Mouse (Mus musculus) liver, adult 2 months (tissue): ENCODE results near the gene R3hdm2. TPM values are rescaled to one million over a fixed set of nuclear protein-coding genes. Genes with fewer than 3 reads are reported as not detected.

Experiments
- DNase-seq: peaks from one replicate; pipeline ENCODE4 v3.0.0-alpha.2; 2011; ENCODE audit warnings: low read depth, low spot score; ENCODE audit errors: extremely low read depth
- H3K27ac ChIP-seq: fragments of 200-500 bp; replicated peaks from 2 replicates; pipeline ENCODE4 v1.5.1; 2012; ENCODE audit warnings: low read depth, mild to moderate bottlenecking, control low read depth, inconsistent platforms, low read length; ENCODE audit not compliant: insufficient read depth
- H3K27me3 ChIP-seq: fragments of 200-500 bp; 2 replicates; pipeline ENCODE4 v1.6.1; 2012; ENCODE audit warnings: mild to moderate bottlenecking, moderate library complexity, low read length, inconsistent platforms; ENCODE audit not compliant: control insufficient read depth, insufficient read depth
- H3K36me3 ChIP-seq: fragments of 200-500 bp; 2 replicates; pipeline ENCODE4 v1.6.1; 2012; ENCODE audit warnings: low read length, inconsistent platforms; ENCODE audit not compliant: control insufficient read depth, insufficient read depth
- H3K4me1 ChIP-seq: fragments of 200-500 bp; 2 replicates; pipeline ENCODE4 v1.6.1; 2011; ENCODE audit warnings: low read length; ENCODE audit not compliant: control insufficient read depth, insufficient read depth
- H3K4me3 ChIP-seq: fragments of 200-500 bp; 2 replicates; pipeline ENCODE4 v1.5.1; 2011; ENCODE audit warnings: low read depth, mild to moderate bottlenecking, control low read depth, low read length, moderate library complexity; ENCODE audit not compliant: insufficient read depth
- H3K79me2 ChIP-seq: fragments of 200-500 bp; 2 replicates; pipeline ENCODE4 v1.6.1; 2012; ENCODE audit warnings: inconsistent platforms, mild to moderate bottlenecking, low read length, moderate library complexity; ENCODE audit not compliant: control insufficient read depth, insufficient read depth
- H3K9ac ChIP-seq: fragments of 200-500 bp; 2 replicates; pipeline ENCODE4 v1.6.1; 2012; ENCODE audit warnings: low read depth, mild to moderate bottlenecking, control low read depth, inconsistent platforms, low read length
- CTCF ChIP-seq: fragments of 200-500 bp; IDR thresholded peaks from 2 replicates; pipeline ENCODE4 v1.5.1; 2011; ENCODE audit warnings: low read depth, low read length, control low read depth
- POLR2A ChIP-seq: fragments of 200-500 bp; IDR thresholded peaks from 2 replicates; pipeline ENCODE4 v1.6.1; 2011; ENCODE audit warnings: low read length, control low read depth; ENCODE audit not compliant: insufficient read depth; ENCODE audit errors: extremely low read depth
- WGBS: fragments of 180-500 bp; shearing (Covaris S2); methylation state at CpG from one replicate; pipeline ENCODE4 v1.1.7; 2018; 5-methylcytosine and 5-hydroxymethylcytosine counted together
- polyA plus RNA-seq: library from polyadenylated mRNA; depleted of rRNA; stranded (reverse); fragments of >200 nt; gene quantifications from 2 replicates; pipeline ENCODE4 v1.2.3, GENCODE M21; 2012
- total RNA-seq: library from RNA; depleted of rRNA; stranded (reverse); fragments of >200 nt; gene quantifications from 2 replicates; pipeline ENCODE4 v1.2.3, GENCODE M21; 2014

Gene R3hdm2
- total and polyA plus RNA-seq, 2 experiments = 15.8 to 66.9 TPM

DNA sequence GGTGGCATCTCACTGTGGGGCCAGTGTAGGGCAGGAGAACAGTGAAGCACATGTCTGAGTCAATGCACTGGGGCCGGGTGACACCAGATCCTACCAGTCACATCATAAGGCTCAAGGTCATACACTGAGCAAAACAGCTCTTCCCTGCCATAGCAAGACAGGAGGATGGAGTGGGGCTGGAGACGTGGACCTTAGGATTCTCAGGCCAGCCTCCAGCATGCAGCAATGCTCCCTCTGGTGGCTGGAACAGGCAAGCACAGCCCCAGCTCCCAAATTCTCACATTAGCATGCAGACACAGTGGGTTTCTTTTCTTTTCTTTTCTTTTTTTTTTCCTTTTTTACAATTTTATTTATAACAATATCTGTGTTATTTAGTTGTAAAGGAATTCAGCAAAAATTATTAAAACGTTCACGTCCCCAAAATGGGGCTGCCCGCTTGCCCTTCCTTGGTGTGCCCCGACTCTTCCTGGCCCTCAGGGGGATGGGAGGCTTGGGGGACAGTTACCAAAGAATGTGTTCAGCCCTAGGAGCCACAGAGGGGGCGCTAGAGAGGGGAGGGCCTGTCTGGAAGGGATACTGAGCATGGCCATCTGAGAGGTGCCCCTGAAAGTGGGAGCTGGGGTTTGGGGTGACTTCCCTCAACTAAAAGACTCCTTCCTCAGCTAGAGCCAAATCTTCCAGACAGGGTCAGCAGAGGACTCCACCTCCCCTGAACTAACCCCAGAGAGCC is 157.9 kb downstream of the R3hdm2 start:
- H3K27me3 ChIP-seq = peaks cover 13% of the 10 kb centered on the region
- TF ChIP-seq POLR2A = no peak
- TF ChIP-seq CTCF = peak; percentile 98
- peak; percentile 45 for DNase-seq
- no peak overlapping the region for H3K4me3 ChIP-seq
- H3K4me1 ChIP-seq = peaks cover 4% of the 10 kb centered on the region; the same call in 1 of the 2 replicates
- H3K36me3 ChIP-seq = peaks cover 25% of the 10 kb centered on the region
- no peak overlapping the region for H3K27ac ChIP-seq
- H3K79me2 ChIP-seq = no peaks in the 10 kb centered on the region
- H3K9ac ChIP-seq = no peak overlapping the region
- 37% methylated on average over 7 of the region's 7 CpGs for WGBS

- Histone ChIP-seq H3K79me2 (no peaks in the 10 kb centered on the region), H3K27me3 (no peaks in the 10 kb centered on the region), H3K4me1 (no peaks in the 10 kb centered on the region), H3K9ac (no peak overlapping the region), H3K4me3 (no peak overlapping the region), H3K36me3 (peaks cover 56% of the 10 kb centered on the region), H3K27ac (no peak overlapping the region)
- DNase-seq = no peak
- no peak for TF ChIP-seq CTCF
- TF ChIP-seq POLR2A = no peak
- 92% methylated on average over 8 of the region's 8 CpGs for WGBS
Measured at GRCm38 (mm10) chr10:127541510-127541909, 161.4 kb downstream of the R3hdm2 start.

- Histone ChIP-seq H3K4me1 (no peaks in the 10 kb centered on the region), H3K79me2 (no peaks in the 10 kb centered on the region), H3K27ac (no peak overlapping the region), H3K9ac (no peak overlapping the region), H3K4me3 (no peak overlapping the region), H3K27me3 (no peaks in the 10 kb centered on the region), H3K36me3 (peaks cover 62% of the 10 kb centered on the region)
- TF ChIP-seq POLR2A = no peak
- TF ChIP-seq CTCF = no peak
- 71% methylated on average over 13 of the region's 13 CpGs for WGBS
- no peak for DNase-seq
Measured at GRCm38 (mm10) chr10:127542084-127542483, 162.0 kb downstream of the R3hdm2 start.

GRCm38 (mm10) chr10:127542720-127543119 is 162.6 kb downstream of the R3hdm2 start:
- H3K36me3 ChIP-seq = peaks cover 67% of the 10 kb centered on the region

DNA sequence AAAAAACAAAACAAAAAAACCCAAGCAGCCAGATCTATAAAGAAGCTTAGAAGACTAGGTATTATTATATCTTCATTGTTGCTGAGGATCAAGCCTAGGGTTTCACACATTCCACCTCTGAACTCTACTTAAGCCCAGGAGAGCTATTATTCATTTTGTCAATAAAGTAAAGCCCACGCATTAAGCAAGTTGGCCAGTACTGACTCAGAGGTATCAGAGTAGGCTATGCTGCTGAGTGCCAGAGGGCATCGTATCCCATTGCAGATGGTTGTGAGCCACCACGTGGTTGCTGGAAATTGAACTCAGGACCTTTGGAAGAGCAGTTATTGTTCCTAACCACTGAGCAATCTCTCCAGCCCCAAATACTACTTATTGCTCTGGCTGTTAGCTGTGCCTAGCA is 163.8 kb downstream of the R3hdm2 start:
- Histone ChIP-seq H3K4me3 (no peak overlapping the region), H3K27ac (no peak overlapping the region), H3K27me3 (no peaks in the 10 kb centered on the region), H3K4me1 (no peaks in the 10 kb centered on the region), H3K79me2 (no peaks in the 10 kb centered on the region), H3K36me3 (peaks cover 72% of the 10 kb centered on the region), H3K9ac (no peak overlapping the region)
- no peak for DNase-seq
- no peak for TF ChIP-seq CTCF
- no peak for TF ChIP-seq POLR2A
- 45% methylated on average over 3 of the region's 3 CpGs for WGBS

More at GRCm38 (mm10) chr10:127542720-127543119, 162.6 kb downstream of the R3hdm2 start:
- WGBS = 74% methylated on average over 6 of the region's 6 CpGs
- Histone ChIP-seq H3K9ac (no peak overlapping the region), H3K79me2 (no peaks in the 10 kb centered on the region), H3K27me3 (no peaks in the 10 kb centered on the region), H3K4me1 (no peaks in the 10 kb centered on the region), H3K4me3 (no peak overlapping the region), H3K27ac (no peak overlapping the region)
- TF ChIP-seq POLR2A (no peak), CTCF (no peak)
- no peak for DNase-seq

GRCm38 (mm10) chr10:127544375-127544774 is 164.2 kb downstream of the R3hdm2 start:
- H3K4me3 ChIP-seq = no peak overlapping the region
- peaks cover 73% of the 10 kb centered on the region for H3K36me3 ChIP-seq
- TF ChIP-seq POLR2A (no peak), CTCF (no peak)
- no peak overlapping the region for H3K9ac ChIP-seq
- no peak for DNase-seq
- H3K79me2 ChIP-seq = no peaks in the 10 kb centered on the region
- H3K27ac ChIP-seq = no peak overlapping the region
- 92% methylated on average over 20 of the region's 20 CpGs for WGBS
- H3K27me3 ChIP-seq = no peaks in the 10 kb centered on the region
- no peaks in the 10 kb centered on the region for H3K4me1 ChIP-seq
